Mouse (Mus musculus) liver, adult 2 months (tissue): ENCODE measurements around the gene Upf2.
"Not testable (repeated sequence)": the region's sequence is repeated elsewhere in the genome, so short reads cannot be mapped to it uniquely, and the experiment has no call there.

Experiments
- CTCF ChIP-seq: fragments of 200-500 bp; IDR thresholded peaks from 2 replicates; pipeline ENCODE4 v1.5.1; 2011; ENCODE audit warnings: low read depth, low read length, control low read depth
- POLR2A ChIP-seq: fragments of 200-500 bp; IDR thresholded peaks from 2 replicates; pipeline ENCODE4 v1.6.1; 2011; ENCODE audit warnings: low read length, control low read depth; ENCODE audit not compliant: insufficient read depth; ENCODE audit errors: extremely low read depth

DNA sequence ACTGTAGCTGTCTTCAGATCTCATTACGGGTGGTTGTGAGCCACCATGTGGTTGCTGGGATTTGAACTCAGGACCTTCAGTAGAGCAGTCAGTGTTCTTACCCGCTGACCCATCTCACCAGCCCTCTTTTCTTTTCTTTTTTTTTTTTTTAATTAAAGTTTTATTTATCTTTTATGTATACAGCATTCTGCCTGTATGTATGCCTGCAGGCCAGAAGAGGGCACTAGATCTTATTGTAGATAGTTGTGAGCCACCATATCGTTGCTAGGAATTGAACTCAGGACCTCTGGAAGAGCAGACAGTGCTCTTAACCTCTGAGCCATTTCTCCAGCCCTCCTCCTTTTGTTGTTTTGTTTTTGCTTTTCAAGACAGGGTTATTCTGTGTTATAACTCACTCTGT lies 19.4 kb downstream of the Upf2 start:
- TF ChIP-seq CTCF, POLR2A: not testable (repeated sequence)
